Mouse (Mus musculus) G1E (cell line): ENCODE results near the gene Edem2.

Experiments
- CTCF ChIP-seq: IDR thresholded peaks from 2 replicates; pipeline ENCODE4 v1.5.1; 2012; ENCODE audit warnings: low read depth, low read length, inconsistent platforms, mixed read lengths
- GATA1 ChIP-seq: IDR thresholded peaks from 2 replicates; pipeline ENCODE4 v1.6.1; 2012; ENCODE audit warnings: borderline replicate concordance, low read length, inconsistent platforms, mixed read lengths
- POLR2AphosphoS5 ChIP-seq: IDR thresholded peaks from 2 replicates; pipeline ENCODE4 v1.6.1; 2012; ENCODE audit warnings: low read depth, low read length, inconsistent platforms; ENCODE audit not compliant: insufficient replicate concordance

- TF ChIP-seq CTCF (peak; percentile 93), GATA1 (no peak), POLR2AphosphoS5 (no peak)
Observed at GRCm38 (mm10) chr2:155691723-155692493, 37.4 kb downstream of the Edem2 start, which contains the start of gene Trpc4ap.
